ENCODE assay signal across 9 mouse cellular contexts in genomic region chr9:71915871-71916661, GRCm38 (mm10).
A peak's percentile ranks its signal among the peaks of the same experiment; 100 is the strongest.
DNase-seq lines count a peak whose midpoint lies in the region; ATAC-seq and TF ChIP-seq lines count a peak whose summit lies in the region.
"Had no signal": no experiment of that assay in that cellular context is flagged by ENCODE, and none has a peak within 500 bp of the region (broad histone marks: within the 10 kb centered on the region; RNA-seq: fewer than 3 reads in every experiment).

No protein-coding gene starts in this region.

- TF ChIP-seq CTCF in intestine, postnatal 0 days (IDR thresholded peaks at IDR 0.05; ENCODE audit: low read depth), result no peak
- TF ChIP-seq CTCF in hindbrain, postnatal 0 days (IDR thresholded peaks at IDR 0.05; ENCODE audit: low read depth), result no peak
- TF ChIP-seq CTCF in left cerebral cortex, adult 2 months (IDR thresholded peaks at IDR 0.05), result no peak

- intact Hi-C loops in left cerebral cortex, adult 2 months (cut with DNase I), result no loop called here

- H3K4me3 ChIP-seq in intestine, postnatal 0 days (ENCODE audit: low read depth, low read length), result no peak overlapping the region
- no peak overlapping the region for H3K4me3 ChIP-seq in intestine, embryonic 15.5 days (replicated peaks)
- no peak overlapping the region for H3K4me3 ChIP-seq in hindbrain, postnatal 0 days (ENCODE audit: low read length)
- H3K4me3 ChIP-seq in midbrain, embryonic 14.5 days (replicated peaks; ENCODE audit: low read depth, low read length), result no peak overlapping the region
- no peak overlapping the region for H3K4me3 ChIP-seq in left cerebral cortex, adult 2 months

- peak; percentile 55 for DNase-seq in embryo, embryonic 10.5 days (ENCODE audit: low spot score)
- DNase-seq in hindbrain, postnatal 0 days (ENCODE audit: low spot score), result no peak
- peak; percentile 67 for DNase-seq in midbrain, embryonic 14.5 days
- DNase-seq in left cerebral cortex, adult 2 months (ENCODE audit: extremely low spot score in 1 of 2, low spot score in 2 of 2), result no peak
- DNase-seq in right cerebral cortex, postnatal 25 days, result no peak
- no peak for DNase-seq in left cerebral cortex, adult 9 months (ENCODE audit: low spot score in 2 of 2)
- DNase-seq: cerebellum, adult 9-11 months had no signal

- H3K36me3 ChIP-seq in intestine, postnatal 0 days (ENCODE audit: control insufficient read depth, insufficient read depth), result no peaks in the 10 kb centered on the region
- no peaks in the 10 kb centered on the region for H3K36me3 ChIP-seq in intestine, embryonic 15.5 days
- H3K36me3 ChIP-seq in hindbrain, postnatal 0 days (ENCODE audit: insufficient read depth, low read length), result no peaks in the 10 kb centered on the region
- no peaks in the 10 kb centered on the region for H3K36me3 ChIP-seq in midbrain, embryonic 14.5 days (ENCODE audit: control insufficient read depth, insufficient read depth, low read length)

- H3K4me2 ChIP-seq in intestine, postnatal 0 days (replicated peaks; ENCODE audit: low read depth), result no peak overlapping the region
- H3K4me2 ChIP-seq in intestine, embryonic 15.5 days (replicated peaks), result no peak overlapping the region
- H3K4me2 ChIP-seq in hindbrain, postnatal 0 days (ENCODE audit: low read depth, low read length), result no peak overlapping the region
- H3K4me2 ChIP-seq in midbrain, embryonic 14.5 days (ENCODE audit: low read length), result no peak overlapping the region

- H3K4me1 ChIP-seq in intestine, postnatal 0 days (replicated peaks; ENCODE audit: control insufficient read depth, insufficient read depth, low read length), result no peaks in the 10 kb centered on the region
- no peaks in the 10 kb centered on the region for H3K4me1 ChIP-seq in intestine, embryonic 15.5 days (replicated peaks)
- peaks cover 7% of the 10 kb centered on the region; the same call in 1 of the 2 replicates for H3K4me1 ChIP-seq in hindbrain, postnatal 0 days (ENCODE audit: insufficient read depth, low read length)
- peaks cover 22% of the 10 kb centered on the region for H3K4me1 ChIP-seq in midbrain, embryonic 14.5 days (ENCODE audit: control insufficient read depth, insufficient read depth, low read length)

- WGBS in intestine, postnatal 0 days, result 69% methylated on average over 6 of the region's 6 CpGs
- 69% methylated on average over 6 of the region's 6 CpGs for WGBS in intestine, embryonic 15.5 days
- 26% methylated on average over 6 of the region's 6 CpGs for WGBS in hindbrain, postnatal 0 days
- 7% methylated on average over 6 of the region's 6 CpGs for WGBS in midbrain, embryonic 14.5 days

- no peaks in the 10 kb centered on the region for H3K9me3 ChIP-seq in intestine, postnatal 0 days (ENCODE audit: control insufficient read depth)
- H3K9me3 ChIP-seq in intestine, embryonic 15.5 days, result no peaks in the 10 kb centered on the region
- H3K9me3 ChIP-seq in hindbrain, postnatal 0 days (ENCODE audit: low read length), result no peaks in the 10 kb centered on the region
- no peaks in the 10 kb centered on the region for H3K9me3 ChIP-seq in midbrain, embryonic 14.5 days (ENCODE audit: control insufficient read depth, low read length)

- H3K27me3 ChIP-seq in intestine, postnatal 0 days (replicated peaks; ENCODE audit: control insufficient read depth, insufficient read depth, low read length), result no peaks in the 10 kb centered on the region
- no peaks in the 10 kb centered on the region for H3K27me3 ChIP-seq in intestine, embryonic 15.5 days (replicated peaks)
- no peaks in the 10 kb centered on the region for H3K27me3 ChIP-seq in hindbrain, postnatal 0 days (ENCODE audit: insufficient read depth, low read length)
- no peaks in the 10 kb centered on the region for H3K27me3 ChIP-seq in midbrain, embryonic 14.5 days (ENCODE audit: control insufficient read depth, insufficient read depth, low read length)

- ATAC-seq in intestine, postnatal 0 days, result peak; percentile 75; the same call in 1 of the 2 replicates
- no peak for ATAC-seq in intestine, embryonic 15.5 days
- 0 out of 2 replicates have a peak, but pooled peaks have one; percentile 10 for ATAC-seq in hindbrain, postnatal 0 days
- peak; percentile 73 for ATAC-seq in midbrain, embryonic 14.5 days (ENCODE audit: low FRiP score, low TSS enrichment)

- H3K9ac ChIP-seq in intestine, postnatal 0 days (ENCODE audit: low read depth, low read length), result no peak overlapping the region
- no peak overlapping the region for H3K9ac ChIP-seq in intestine, embryonic 15.5 days
- H3K9ac ChIP-seq in hindbrain, postnatal 0 days (replicated peaks; ENCODE audit: low read length), result no peak overlapping the region
- no peak overlapping the region for H3K9ac ChIP-seq in midbrain, embryonic 14.5 days (replicated peaks; ENCODE audit: low read length)

- no peak overlapping the region; the same call in 1 of the 2 replicates for H3K27ac ChIP-seq in intestine, postnatal 0 days (ENCODE audit: low read depth, low read length)
- no peak overlapping the region for H3K27ac ChIP-seq in intestine, embryonic 15.5 days
- no peak overlapping the region for H3K27ac ChIP-seq in hindbrain, postnatal 0 days
- H3K27ac ChIP-seq in midbrain, embryonic 14.5 days (replicated peaks; ENCODE audit: low read depth, low read length), result peak overlapping the region; percentile 65
- H3K27ac ChIP-seq in left cerebral cortex, adult 2 months, result no peak overlapping the region

Comparison
In these comparisons a context has a peak if more than half of its experiments do, and no peak if none do; other contexts are left out.
1. DNase-seq: peak in embryo, embryonic 10.5 days (single experiment) and midbrain, embryonic 14.5 days (single experiment); none in hindbrain, postnatal 0 days (single experiment), left cerebral cortex, adult 2 months (0 of 2), right cerebral cortex, postnatal 25 days (single experiment) and left cerebral cortex, adult 9 months (0 of 2).